Mouse (Mus musculus): ENCODE results near the gene Tas2r107. TPM values are rescaled to one million over a fixed set of nuclear protein-coding genes. Genes with fewer than 3 reads are reported as not detected.

The Tas2r107 gene
- polyA plus RNA-seq (2014; fragmentation: Illumina TruSeq; extraction: RNeasy Lipid Tissue Mini Kit (QIAGEN cat#74804); ENCODE audit: low read depth, low replicate concordance), result not detected

DNA sequence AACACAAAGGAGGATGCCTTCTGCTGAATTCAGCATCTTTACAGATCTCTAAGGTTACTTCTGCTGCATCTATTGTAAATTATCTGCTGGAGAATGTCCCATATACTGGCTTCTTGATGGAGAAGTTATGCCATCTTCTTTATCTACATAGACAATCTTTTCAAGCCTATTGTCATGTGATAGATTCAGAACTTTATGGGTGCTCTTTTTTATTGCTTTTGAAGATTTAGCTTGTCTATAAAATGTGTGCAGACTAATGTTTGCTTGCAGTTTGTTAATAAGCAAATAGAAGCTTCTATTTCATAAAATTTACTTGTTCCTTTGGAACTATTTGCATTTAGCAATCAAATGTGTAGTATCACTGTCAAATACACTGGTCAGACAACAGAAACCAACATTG lies at the start of gene Tas2r107:
Tas2r107 (minus strand) TSS at position 101 of the 400 bp plus-strand sequence.

DNA sequence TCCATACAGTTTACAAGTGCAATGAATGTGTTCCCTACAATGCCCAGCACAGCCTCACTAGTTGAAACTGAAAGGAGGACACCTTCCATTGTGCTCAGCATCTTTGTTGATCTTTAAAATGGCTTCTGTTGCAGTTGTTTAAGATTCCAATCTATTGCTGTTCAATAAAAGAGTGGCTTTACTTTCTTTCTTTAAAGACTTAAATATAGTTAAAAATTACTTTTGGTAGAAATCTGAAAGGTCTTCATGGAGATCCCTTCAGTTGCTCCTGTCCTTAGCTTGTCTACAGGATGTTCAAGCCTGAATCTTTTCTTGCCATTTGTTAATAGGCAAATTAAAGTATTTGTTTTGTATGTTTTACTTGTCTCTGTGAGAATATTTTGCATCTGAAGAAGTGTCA lies 30.0 kb upstream of the Tas2r107 start, which contains the start of gene Tas2r114:
Tas2r114 (minus strand) TSS at position 101 of the 400 bp plus-strand sequence.

GRCm38 (mm10) chr6:131687395-131687794 lies 27.4 kb upstream of the Tas2r107 start, which contains the start of gene Tas2r105:
Gene Tas2r105, minus strand, starts transcription at chr6:131687495.

DNA sequence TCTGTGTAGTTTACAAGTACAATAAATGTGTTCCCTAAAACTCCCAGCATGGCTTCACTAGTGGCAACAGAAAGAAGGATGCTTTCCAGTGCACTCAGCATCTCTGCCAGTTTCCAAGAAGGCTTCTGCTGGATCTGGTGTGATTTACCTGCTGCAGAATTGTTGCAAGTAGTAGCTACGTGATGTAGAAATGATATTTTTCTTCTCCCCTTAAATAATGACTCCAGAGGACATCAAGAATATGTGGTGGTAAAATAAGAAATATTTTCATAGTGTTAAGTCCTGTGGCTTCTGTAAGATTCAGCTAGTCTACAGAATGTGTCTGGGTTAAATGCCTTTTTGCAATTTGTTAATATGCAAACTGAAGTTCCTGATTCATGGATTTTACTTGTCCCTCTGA lies 25.7 kb upstream of the Tas2r107 start, which contains the start of gene Tas2r104:
Tas2r104 (minus strand) TSS at position 101 of the 400 bp plus-strand sequence.

DNA sequence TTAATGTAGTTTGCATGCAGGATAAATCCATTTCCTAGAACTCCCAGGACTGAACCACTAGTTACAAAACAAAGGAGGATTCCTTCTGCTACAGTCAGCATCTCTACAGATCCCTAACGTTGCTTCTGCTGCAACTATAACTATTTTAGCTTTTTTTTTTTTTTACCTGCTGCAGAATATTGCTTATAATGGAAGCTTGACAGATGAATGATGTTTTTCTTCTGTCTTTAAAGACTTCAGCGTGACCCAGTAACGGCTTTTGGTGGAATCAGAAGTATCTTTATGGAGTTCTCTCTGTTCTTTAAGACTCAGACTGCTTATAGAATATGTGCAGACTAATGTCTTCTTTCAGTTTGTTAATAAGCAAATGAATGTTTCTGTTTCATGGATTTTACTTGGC lies 18.8 kb upstream of the Tas2r107 start, which contains the start of gene Tas2r106:
Tas2r106 (minus strand) TSS at position 101 of the 400 bp plus-strand sequence.

DNA sequence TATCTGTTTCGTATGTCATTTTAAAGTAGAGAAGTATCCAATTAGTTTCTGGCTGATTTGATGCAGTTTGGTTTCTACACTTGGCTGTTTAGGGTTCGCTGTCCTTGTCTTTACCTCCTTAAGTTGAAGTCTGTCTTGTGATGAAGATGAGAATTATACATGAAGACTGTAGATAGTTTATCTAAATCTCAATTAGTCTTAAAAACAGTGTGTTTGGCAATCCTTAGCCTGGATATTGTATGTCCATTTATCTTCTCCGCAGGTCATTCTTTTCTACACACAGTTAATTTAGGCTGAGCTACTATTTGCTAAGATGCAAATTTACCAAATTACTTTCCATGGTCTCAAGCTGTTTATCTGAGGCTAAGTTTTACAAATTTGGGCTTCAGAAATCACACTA lies 29.1 kb downstream of the Tas2r107 start, which contains the start of gene Tas2r130:
Tas2r130 (minus strand) TSS at position 101 of the 400 bp plus-strand sequence.

Other genes with a start within 250 kb of the Tas2r107 start
- 1.4 TPM for gene 5430401F13Rik, start 173.7 kb downstream of the Tas2r107 start, polyA plus RNA-seq (2014; fragmentation: Illumina TruSeq; extraction: RNeasy Lipid Tissue Mini Kit (QIAGEN cat#74804); ENCODE audit: low read depth, low replicate concordance)
- gene Gm6619, start 173.7 kb downstream of the Tas2r107 start, polyA plus RNA-seq (2014; fragmentation: Illumina TruSeq; extraction: RNeasy Lipid Tissue Mini Kit (QIAGEN cat#74804); ENCODE audit: low read depth, low replicate concordance), result not detected
- not detected for gene Tas2r130, start 29.2 kb downstream of the Tas2r107 start, polyA plus RNA-seq (2014; fragmentation: Illumina TruSeq; extraction: RNeasy Lipid Tissue Mini Kit (QIAGEN cat#74804); ENCODE audit: low read depth, low replicate concordance)
- not detected for gene Tas2r106, start 18.7 kb upstream of the Tas2r107 start, polyA plus RNA-seq (2014; fragmentation: Illumina TruSeq; extraction: RNeasy Lipid Tissue Mini Kit (QIAGEN cat#74804); ENCODE audit: low read depth, low replicate concordance)
- gene Tas2r104, start 25.6 kb upstream of the Tas2r107 start, polyA plus RNA-seq (2014; fragmentation: Illumina TruSeq; extraction: RNeasy Lipid Tissue Mini Kit (QIAGEN cat#74804); ENCODE audit: low read depth, low replicate concordance), result not detected
- gene Tas2r105, start 27.3 kb upstream of the Tas2r107 start, polyA plus RNA-seq (2014; fragmentation: Illumina TruSeq; extraction: RNeasy Lipid Tissue Mini Kit (QIAGEN cat#74804); ENCODE audit: low read depth, low replicate concordance), result not detected
- gene Tas2r114, start 29.9 kb upstream of the Tas2r107 start, polyA plus RNA-seq (2014; fragmentation: Illumina TruSeq; extraction: RNeasy Lipid Tissue Mini Kit (QIAGEN cat#74804); ENCODE audit: low read depth, low replicate concordance), result not detected